Mouse (Mus musculus): ENCODE results near the gene Fars2. TPM values are rescaled to one million over a fixed set of nuclear protein-coding genes. Genes with fewer than 3 reads are reported as not detected.

Gene Fars2
- polyA plus RNA-seq, 1 experiment from 2014 or later: 46.3 TPM

- Histone ChIP-seq H3K27ac (ENCODE audit: poor library complexity, severe bottlenecking) (no peak overlapping the region), H3K9ac (no peak overlapping the region), H3K27me3 (replicated peaks) (no peaks in the 10 kb centered on the region), H3K36me3 (no peaks in the 10 kb centered on the region), H3K9me3 (replicated peaks) (no peaks in the 10 kb centered on the region), H3K4me3 (no peak overlapping the region), H3K4me2 (no peak overlapping the region), H3K4me1 (replicated peaks) (0 out of 2 replicates have a peak, but pooled peaks cover 2% of the 10 kb centered on the region)
- 78% methylated on average over 1 of the region's 1 CpGs for WGBS
- no peak for ATAC-seq (ENCODE audit: insufficient number of reproducible peaks, low FRiP score)
Measured at GRCm38 (mm10) chr13:36267399-36267798, 150.2 kb downstream of the Fars2 start.

- Histone ChIP-seq H3K9me3 (replicated peaks) (no peaks in the 10 kb centered on the region), H3K4me3 (no peak overlapping the region), H3K4me2 (no peak overlapping the region), H3K4me1 (replicated peaks) (peaks cover 10% of the 10 kb centered on the region; the same call in 1 of the 2 replicates), H3K36me3 (no peaks in the 10 kb centered on the region), H3K27me3 (replicated peaks) (no peaks in the 10 kb centered on the region), H3K27ac (ENCODE audit: poor library complexity, severe bottlenecking) (no peak overlapping the region), H3K9ac (no peak overlapping the region)
- ATAC-seq (ENCODE audit: insufficient number of reproducible peaks, low FRiP score): no peak
- WGBS: 78% methylated on average over 1 of the region's 1 CpGs
Measured at GRCm38 (mm10) chr13:36270867-36271266, 153.7 kb downstream of the Fars2 start.

- WGBS: 48% methylated on average over 2 of the region's 2 CpGs
- Histone ChIP-seq H3K36me3 (no peaks in the 10 kb centered on the region), H3K9ac (no peak overlapping the region), H3K9me3 (replicated peaks) (no peaks in the 10 kb centered on the region), H3K4me1 (replicated peaks) (peaks cover 10% of the 10 kb centered on the region; the same call in 1 of the 2 replicates), H3K4me3 (no peak overlapping the region), H3K27ac (ENCODE audit: poor library complexity, severe bottlenecking) (no peak overlapping the region), H3K4me2 (no peak overlapping the region), H3K27me3 (replicated peaks) (no peaks in the 10 kb centered on the region)
- no peak for ATAC-seq (ENCODE audit: insufficient number of reproducible peaks, low FRiP score)
Measured at GRCm38 (mm10) chr13:36273497-36273896, 156.3 kb downstream of the Fars2 start.

GRCm38 (mm10) chr13:36276194-36276593 lies 159.0 kb downstream of the Fars2 start:
- 75% methylated on average over 2 of the region's 2 CpGs for WGBS
- Histone ChIP-seq H3K4me1 (replicated peaks) (peaks cover 21% of the 10 kb centered on the region), H3K9me3 (replicated peaks) (no peaks in the 10 kb centered on the region), H3K4me2 (no peak overlapping the region), H3K36me3 (no peaks in the 10 kb centered on the region), H3K9ac (no peak overlapping the region), H3K4me3 (no peak overlapping the region), H3K27ac (ENCODE audit: poor library complexity, severe bottlenecking) (no peak overlapping the region), H3K27me3 (replicated peaks) (no peaks in the 10 kb centered on the region)
- no peak for ATAC-seq (ENCODE audit: insufficient number of reproducible peaks, low FRiP score)

- H3K4me2 ChIP-seq: no peak overlapping the region
- H3K9ac ChIP-seq: no peak overlapping the region
- no peaks in the 10 kb centered on the region for H3K9me3 ChIP-seq (replicated peaks)
- no peak overlapping the region for H3K27ac ChIP-seq (ENCODE audit: poor library complexity, severe bottlenecking)
- no peaks in the 10 kb centered on the region for H3K36me3 ChIP-seq
- H3K27me3 ChIP-seq (replicated peaks): no peaks in the 10 kb centered on the region
- peaks cover 22% of the 10 kb centered on the region for H3K4me1 ChIP-seq (replicated peaks)
- WGBS: 4% methylated on average over 6 of the region's 6 CpGs
- peak; percentile 68; the same call in 1 of the 2 replicates for ATAC-seq (ENCODE audit: insufficient number of reproducible peaks, low FRiP score)
- no peak overlapping the region for H3K4me3 ChIP-seq
Measured at GRCm38 (mm10) chr13:36282018-36282417, 164.8 kb downstream of the Fars2 start.

- ATAC-seq (ENCODE audit: insufficient number of reproducible peaks, low FRiP score): no peak
- 58% methylated on average over 7 of the region's 7 CpGs for WGBS
- H3K27ac ChIP-seq (ENCODE audit: poor library complexity, severe bottlenecking): no peak overlapping the region
- no peaks in the 10 kb centered on the region for H3K9me3 ChIP-seq (replicated peaks)
- H3K4me3 ChIP-seq: no peak overlapping the region
- no peak overlapping the region for H3K4me2 ChIP-seq
- no peak overlapping the region for H3K9ac ChIP-seq
- H3K36me3 ChIP-seq: no peaks in the 10 kb centered on the region
- H3K27me3 ChIP-seq (replicated peaks): no peaks in the 10 kb centered on the region
- peaks cover 22% of the 10 kb centered on the region for H3K4me1 ChIP-seq (replicated peaks)
Measured at GRCm38 (mm10) chr13:36282785-36283544, 165.8 kb downstream of the Fars2 start.

- Histone ChIP-seq H3K4me1 (replicated peaks) (peaks cover 22% of the 10 kb centered on the region), H3K27me3 (replicated peaks) (no peaks in the 10 kb centered on the region), H3K9me3 (replicated peaks) (no peaks in the 10 kb centered on the region), H3K36me3 (no peaks in the 10 kb centered on the region), H3K9ac (no peak overlapping the region), H3K27ac (ENCODE audit: poor library complexity, severe bottlenecking) (no peak overlapping the region), H3K4me2 (no peak overlapping the region), H3K4me3 (no peak overlapping the region)
- WGBS: 79% methylated on average over 7 of the region's 7 CpGs
- no peak for ATAC-seq (ENCODE audit: insufficient number of reproducible peaks, low FRiP score)
Measured at GRCm38 (mm10) chr13:36283545-36284067, 166.4 kb downstream of the Fars2 start.

GRCm38 (mm10) chr13:36284097-36284496 lies 166.9 kb downstream of the Fars2 start:
- WGBS: 81% methylated on average over 1 of the region's 1 CpGs
- Histone ChIP-seq H3K9ac (no peak overlapping the region), H3K4me3 (no peak overlapping the region), H3K36me3 (no peaks in the 10 kb centered on the region), H3K27me3 (replicated peaks) (no peaks in the 10 kb centered on the region), H3K4me1 (replicated peaks) (peaks cover 22% of the 10 kb centered on the region), H3K27ac (ENCODE audit: poor library complexity, severe bottlenecking) (no peak overlapping the region), H3K4me2 (no peak overlapping the region), H3K9me3 (replicated peaks) (no peaks in the 10 kb centered on the region)
- no peak for ATAC-seq (ENCODE audit: insufficient number of reproducible peaks, low FRiP score)

- Histone ChIP-seq H3K4me2 (no peak overlapping the region), H3K9me3 (replicated peaks) (no peaks in the 10 kb centered on the region), H3K9ac (no peak overlapping the region), H3K27me3 (replicated peaks) (no peaks in the 10 kb centered on the region), H3K36me3 (no peaks in the 10 kb centered on the region), H3K27ac (ENCODE audit: poor library complexity, severe bottlenecking) (no peak overlapping the region), H3K4me3 (no peak overlapping the region), H3K4me1 (replicated peaks) (peaks cover 15% of the 10 kb centered on the region)
- no peak for ATAC-seq (ENCODE audit: insufficient number of reproducible peaks, low FRiP score)
- WGBS: 84% methylated on average over 2 of the region's 2 CpGs
Measured at GRCm38 (mm10) chr13:36285235-36285634, 168.0 kb downstream of the Fars2 start.

GRCm38 (mm10) chr13:36293511-36293910 lies 176.3 kb downstream of the Fars2 start:
- Histone ChIP-seq H3K9me3 (replicated peaks) (no peaks in the 10 kb centered on the region), H3K4me1 (replicated peaks) (peaks cover 40% of the 10 kb centered on the region), H3K27me3 (replicated peaks) (no peaks in the 10 kb centered on the region), H3K27ac (ENCODE audit: poor library complexity, severe bottlenecking) (0 out of 2 replicates have a peak overlapping the region, but pooled peaks have one; percentile 15), H3K4me2 (no peak overlapping the region), H3K9ac (no peak overlapping the region), H3K36me3 (no peaks in the 10 kb centered on the region), H3K4me3 (no peak overlapping the region)
- ATAC-seq (ENCODE audit: insufficient number of reproducible peaks, low FRiP score): no peak
- 58% methylated on average over 3 of the region's 3 CpGs for WGBS

GRCm38 (mm10) chr13:36294503-36294902 lies 177.3 kb downstream of the Fars2 start:
- Histone ChIP-seq H3K36me3 (no peaks in the 10 kb centered on the region), H3K9ac (no peak overlapping the region), H3K9me3 (replicated peaks) (no peaks in the 10 kb centered on the region), H3K27me3 (replicated peaks) (no peaks in the 10 kb centered on the region), H3K4me1 (replicated peaks) (peaks cover 47% of the 10 kb centered on the region), H3K4me2 (no peak overlapping the region), H3K4me3 (no peak overlapping the region), H3K27ac (ENCODE audit: poor library complexity, severe bottlenecking) (no peak overlapping the region)
- WGBS: 88% methylated on average over 5 of the region's 5 CpGs
- ATAC-seq (ENCODE audit: insufficient number of reproducible peaks, low FRiP score): no peak

Data from heart, embryonic 12.5 days (tissue).